Mouse (Mus musculus) cerebellum, adult 2 months (tissue): Measurements from ENCODE around the gene Unc45a. TPM values are rescaled to one million over a fixed set of nuclear protein-coding genes. Genes with fewer than 3 reads are reported as not detected.

Source experiments
- DNase-seq, 2 experiments: peaks; one replicate each; pipeline ENCODE4 v3.0.0; 2021
- H3K27ac ChIP-seq: fragments of 200-500 bp; 2 replicates; pipeline ENCODE4 v1.5.1; 2012; ENCODE audit warnings: low read length, control low read depth, inconsistent platforms; ENCODE audit not compliant: insufficient read depth
- H3K27me3 ChIP-seq: fragments of 200-500 bp; 2 replicates; pipeline ENCODE4 v1.6.1; 2012; ENCODE audit warnings: inconsistent platforms, mild to moderate bottlenecking, low read length, moderate library complexity; ENCODE audit not compliant: control insufficient read depth, insufficient read depth
- H3K4me1 ChIP-seq: fragments of 200-500 bp; 2 replicates; pipeline ENCODE4 v1.6.1; 2011; ENCODE audit warnings: low read length; ENCODE audit not compliant: control insufficient read depth, insufficient read depth
- H3K4me3 ChIP-seq: fragments of 200-500 bp; replicated peaks from 2 replicates; pipeline ENCODE3; 2011; ENCODE audit warnings: mild to moderate bottlenecking, low read depth, low read length, control low read depth; ENCODE audit not compliant: insufficient read depth
- CTCF ChIP-seq: fragments of 200-500 bp; IDR thresholded peaks from 2 replicates; pipeline ENCODE4 v1.5.1; 2011; ENCODE audit warnings: low read depth, mild to moderate bottlenecking, control low read depth, low read length, moderate library complexity, borderline replicate concordance; ENCODE audit not compliant: insufficient read depth
- POLR2A ChIP-seq: fragments of 200-500 bp; IDR thresholded peaks from 2 replicates; pipeline ENCODE4 v1.6.1; 2011; ENCODE audit warnings: low read length, control low read depth, borderline replicate concordance; ENCODE audit not compliant: insufficient read depth
- WGBS: fragments of 180-500 bp; shearing (Covaris S2); methylation state at CpG from one replicate; pipeline ENCODE4 v1.1.7; 2018; 5-methylcytosine and 5-hydroxymethylcytosine counted together
- polyA plus RNA-seq: library from polyadenylated mRNA; depleted of rRNA; stranded (reverse); fragments of >200 nt; gene quantifications from 2 replicates; pipeline ENCODE4 v1.2.3, GENCODE M21; 2012

Gene Unc45a
- polyA plus RNA-seq, 1 experiment: 81.8 TPM

- H3K27ac ChIP-seq: peak overlapping the region; percentile 78
- TF ChIP-seq POLR2A: no peak
- TF ChIP-seq CTCF: no peak
- WGBS: 26% methylated on average over 19 of the region's 19 CpGs
- DNase-seq: no peak
- H3K27me3 ChIP-seq: no peaks in the 10 kb centered on the region
- peak overlapping the region; percentile 68 for H3K4me3 ChIP-seq
- H3K4me1 ChIP-seq: peaks cover 9% of the 10 kb centered on the region
These were observed 2.6 kb upstream of the Unc45a start for GRCm38 (mm10) chr7:80343270-80344018.

- H3K4me3 ChIP-seq: peak within 1 kb of the TSS; percentile 68
- DNase-seq: peak; percentile 94 to 97
- TF ChIP-seq CTCF (peak; percentile 81), POLR2A (peak; percentile 95)
- no peaks in the 10 kb centered on the region for H3K27me3 ChIP-seq
- peaks cover 9% of the 10 kb centered on the region for H3K4me1 ChIP-seq
- peak within 1 kb of the TSS; percentile 78 for H3K27ac ChIP-seq
- 1% methylated on average over 25 of the region's 25 CpGs for WGBS
These were observed 2.1 kb upstream of the Unc45a start, which contains the start of gene Hddc3 for GRCm38 (mm10) chr7:80342858-80343257. Gene Hddc3 (plus strand): TSS chr7:80343104.

GRCm38 (mm10) chr7:80341793-80342192, 988 bp upstream of the Unc45a start:
- 67% methylated on average over 7 of the region's 7 CpGs for WGBS
- H3K4me1 ChIP-seq: peaks cover 13% of the 10 kb centered on the region

GRCm38 (mm10) chr7:80339793-80340628, 794 bp downstream of the Unc45a start:
- TF ChIP-seq CTCF: peak; percentile 62
- peak; percentile 91 for TF ChIP-seq POLR2A
- Histone ChIP-seq H3K27me3 (no peaks in the 10 kb centered on the region), H3K4me3 (peak overlapping the region; percentile 82), H3K4me1 (peaks cover 25% of the 10 kb centered on the region), H3K27ac (peak overlapping the region; percentile 74)
- WGBS: under 1% methylated on average over 45 of the region's 45 CpGs
- DNase-seq: peak; percentile 99

More at GRCm38 (mm10) chr7:80341793-80342192, 988 bp upstream of the Unc45a start:
- DNase-seq: no peak
- H3K27ac ChIP-seq: no peak overlapping the region
- no peak for TF ChIP-seq POLR2A
- TF ChIP-seq CTCF: no peak
- H3K27me3 ChIP-seq: no peaks in the 10 kb centered on the region
- no peak overlapping the region for H3K4me3 ChIP-seq

GRCm38 (mm10) chr7:80339371-80339770, 1.4 kb downstream of the Unc45a start:
- DNase-seq: peak; percentile 58 to 72
- H3K27ac ChIP-seq: peak overlapping the region; percentile 74
- H3K27me3 ChIP-seq: no peaks in the 10 kb centered on the region
- peak overlapping the region; percentile 72 for H3K4me3 ChIP-seq
- H3K4me1 ChIP-seq: peaks cover 28% of the 10 kb centered on the region
- TF ChIP-seq CTCF: no peak
- no peak for TF ChIP-seq POLR2A
- 3% methylated on average over 17 of the region's 17 CpGs for WGBS

- Histone ChIP-seq H3K4me1 (peaks cover 23% of the 10 kb centered on the region), H3K27me3 (no peaks in the 10 kb centered on the region), H3K4me3 (no peak overlapping the region), H3K27ac (no peak overlapping the region)
- TF ChIP-seq CTCF: no peak
- no peak for TF ChIP-seq POLR2A
- 62% methylated on average over 3 of the region's 3 CpGs for WGBS
- no peak for DNase-seq
These were observed 3.9 kb downstream of the Unc45a start for GRCm38 (mm10) chr7:80336932-80337331.

- H3K27me3 ChIP-seq: no peaks in the 10 kb centered on the region
- DNase-seq: no peak
- H3K4me1 ChIP-seq: peaks cover 42% of the 10 kb centered on the region
- TF ChIP-seq POLR2A: no peak
- no peak for TF ChIP-seq CTCF
- 89% methylated on average over 4 of the region's 4 CpGs for WGBS
- no peak overlapping the region for H3K4me3 ChIP-seq
- no peak overlapping the region for H3K27ac ChIP-seq
These were observed 6.0 kb downstream of the Unc45a start for GRCm38 (mm10) chr7:80334848-80335247.

- no peak for DNase-seq
- WGBS: 60% methylated on average over 19 of the region's 19 CpGs
- no peaks in the 10 kb centered on the region for H3K27me3 ChIP-seq
- H3K4me1 ChIP-seq: peaks cover 34% of the 10 kb centered on the region
- H3K4me3 ChIP-seq: no peak overlapping the region
- TF ChIP-seq CTCF (no peak), POLR2A (no peak)
- H3K27ac ChIP-seq: no peak overlapping the region
These were observed 9.4 kb downstream of the Unc45a start for GRCm38 (mm10) chr7:80331433-80331832.
